Mouse (Mus musculus): ENCODE results near the gene Scn8a.

- TF ChIP-seq CTCF (conservative IDR thresholded peaks at IDR 0.05; ENCODE audit: insufficient read depth, insufficient read length, low read depth, low read length) (no peak), POLR2A (IDR thresholded peaks at IDR 0.05; ENCODE audit: low read depth, low read length) (no peak)
Observed at GRCm38 (mm10) chr15:101066920-101067696, 197.4 kb downstream of the Scn8a start.
